Mouse (Mus musculus): ENCODE measurements around the gene Cfap97d2. TPM values are rescaled to one million over a fixed set of nuclear protein-coding genes. Genes with fewer than 3 reads are reported as not detected.

Gene Cfap97d2
- polyA plus RNA-seq, 1 experiment from 2014 or later, result 1.0 TPM

- H3K4me2 ChIP-seq (ENCODE audit: low read length), result peak overlapping the region; percentile 93
- peak overlapping the region; percentile 100 for H3K27ac ChIP-seq (ENCODE audit: low read depth, low read length)
- peaks cover 7% of the 10 kb centered on the region for H3K4me1 ChIP-seq (ENCODE audit: control insufficient read depth, insufficient read depth, low read depth, low read length)
- H3K27me3 ChIP-seq (replicated peaks; ENCODE audit: control insufficient read depth, insufficient read depth, low read length), result no peaks in the 10 kb centered on the region
- H3K9ac ChIP-seq (ENCODE audit: low read depth, low read length), result peak overlapping the region; percentile 98
- WGBS, result 0% methylated on average over 23 of the region's 47 CpGs
- H3K9me3 ChIP-seq (ENCODE audit: control insufficient read depth, low read length), result no peaks in the 10 kb centered on the region
- peak overlapping the region; percentile 72 for H3K4me3 ChIP-seq (ENCODE audit: low read length)
- H3K36me3 ChIP-seq (ENCODE audit: control insufficient read depth, insufficient read depth, low read length), result peaks cover 13% of the 10 kb centered on the region
- ATAC-seq, result peak; percentile 98
These were observed 80.1 kb downstream of the Cfap97d2 start for GRCm38 (mm10) chr8:13785764-13786299.

GRCm38 (mm10) chr8:13789606-13790005 lies 83.9 kb downstream of the Cfap97d2 start:
- Histone ChIP-seq H3K4me1 (ENCODE audit: control insufficient read depth, insufficient read depth, low read depth, low read length) (peaks cover 7% of the 10 kb centered on the region), H3K9ac (ENCODE audit: low read depth, low read length) (no peak overlapping the region), H3K27me3 (replicated peaks; ENCODE audit: control insufficient read depth, insufficient read depth, low read length) (no peaks in the 10 kb centered on the region), H3K4me2 (ENCODE audit: low read length) (no peak overlapping the region), H3K27ac (ENCODE audit: low read depth, low read length) (no peak overlapping the region), H3K4me3 (ENCODE audit: low read length) (no peak overlapping the region), H3K36me3 (ENCODE audit: control insufficient read depth, insufficient read depth, low read length) (peaks cover 19% of the 10 kb centered on the region), H3K9me3 (ENCODE audit: control insufficient read depth, low read length) (no peaks in the 10 kb centered on the region)
- ATAC-seq, result no peak
- WGBS, result 92% methylated on average over 8 of the region's 8 CpGs

Other genes starting within 250 kb of the Cfap97d2 start
- 65.1 and 67.4 TPM in 2 replicates for gene Gas6, start 211.4 kb upstream of the Cfap97d2 start, polyA plus RNA-seq (2015; fragmentation: Nextera tagmentation; extraction: Ambion mirVana)
- not detected in 2 replicates for gene 1700029H14Rik, start 143.4 kb upstream of the Cfap97d2 start, polyA plus RNA-seq (2015; fragmentation: Nextera tagmentation; extraction: Ambion mirVana)
- gene Rasa3, start 28.3 kb upstream of the Cfap97d2 start, polyA plus RNA-seq (2015; fragmentation: Nextera tagmentation; extraction: Ambion mirVana), result 43.5 and 46.3 TPM in 2 replicates
- gene Cdc16, start 51.8 kb downstream of the Cfap97d2 start, polyA plus RNA-seq (2015; fragmentation: Nextera tagmentation; extraction: Ambion mirVana), result 142 and 149 TPM in 2 replicates
- gene Upf3a, start 79.7 kb downstream of the Cfap97d2 start, polyA plus RNA-seq (2015; fragmentation: Nextera tagmentation; extraction: Ambion mirVana), result 40.4 and 40.8 TPM in 2 replicates
- not detected in 2 replicates for gene AF366264, start 132.5 kb downstream of the Cfap97d2 start, polyA plus RNA-seq (2015; fragmentation: Nextera tagmentation; extraction: Ambion mirVana)
- 43.1 and 50.6 TPM in 2 replicates for gene Champ1, start 163.8 kb downstream of the Cfap97d2 start, polyA plus RNA-seq (2015; fragmentation: Nextera tagmentation; extraction: Ambion mirVana)
- 147 and 169 TPM in 2 replicates for gene Coprs, start 184.4 kb downstream of the Cfap97d2 start, polyA plus RNA-seq (2015; fragmentation: Nextera tagmentation; extraction: Ambion mirVana)

All from hindbrain, embryonic 16.5 days (tissue).